Mouse (Mus musculus): ENCODE measurements around the gene Tlcd1. TPM values are rescaled to one million over a fixed set of nuclear protein-coding genes. Genes with fewer than 3 reads are reported as not detected.
A peak's percentile ranks its signal among the peaks of the same experiment; 100 is the strongest.
"Not testable (repeated sequence)": the region's sequence is repeated elsewhere in the genome, so short reads cannot be mapped to it uniquely, and the experiment has no call there.

Gene Tlcd1
- polyA plus RNA-seq, 1 experiment from 2014 or later = 0.76 TPM

- Histone ChIP-seq H3K27ac (peak overlapping the region; percentile 54; the same call in 1 of the 2 replicates), H3K4me3 (ENCODE audit: inconsistent target) (peak overlapping the region; percentile 69), H3K79me2 (ENCODE audit: inconsistent target) (peaks cover 14% of the 10 kb centered on the region), H3K36me3 (ENCODE audit: inconsistent target) (peaks cover 11% of the 10 kb centered on the region; the same call in 1 of the 2 replicates)
- WGBS (ENCODE audit: missing documents) = 0% methylated on average over 9 of the region's 10 CpGs
These were observed 926 bp downstream of the Tlcd1 start for GRCm38 (mm10) chr11:78177437-78177836.

GRCm38 (mm10) chr11:78177903-78178858 is 1.7 kb downstream of the Tlcd1 start:
- peaks cover 11% of the 10 kb centered on the region; the same call in 1 of the 2 replicates for H3K36me3 ChIP-seq (ENCODE audit: inconsistent target)

GRCm38 (mm10) chr11:78178859-78179437 is 2.4 kb downstream of the Tlcd1 start:
- 7% methylated on average over 29 of the region's 29 CpGs for WGBS (ENCODE audit: missing documents)
- Histone ChIP-seq H3K36me3 (ENCODE audit: inconsistent target) (peaks cover 11% of the 10 kb centered on the region; the same call in 1 of the 2 replicates), H3K79me2 (ENCODE audit: inconsistent target) (peaks cover 23% of the 10 kb centered on the region), H3K4me3 (ENCODE audit: inconsistent target) (peak overlapping the region; percentile 12; the same call in 1 of the 2 replicates), H3K27ac (no peak overlapping the region)

More at GRCm38 (mm10) chr11:78177903-78178858, 1.7 kb downstream of the Tlcd1 start:
- Histone ChIP-seq H3K4me3 (ENCODE audit: inconsistent target) (peak overlapping the region; percentile 69), H3K79me2 (ENCODE audit: inconsistent target) (peaks cover 22% of the 10 kb centered on the region), H3K27ac (peak overlapping the region; percentile 54)
- under 1% methylated on average over 82 of the region's 84 CpGs for WGBS (ENCODE audit: missing documents)

- Histone ChIP-seq H3K4me3 (ENCODE audit: inconsistent target) (0 out of 2 replicates have a peak overlapping the region, but pooled peaks have one; percentile 12), H3K27ac (no peak overlapping the region), H3K36me3 (ENCODE audit: inconsistent target) (peaks cover 11% of the 10 kb centered on the region; the same call in 1 of the 2 replicates), H3K79me2 (ENCODE audit: inconsistent target) (peaks cover 23% of the 10 kb centered on the region)
- WGBS (ENCODE audit: missing documents) = 64% methylated on average over 8 of the region's 8 CpGs
These were observed 3.0 kb downstream of the Tlcd1 start for GRCm38 (mm10) chr11:78179438-78179999.

- H3K36me3 ChIP-seq (ENCODE audit: inconsistent target) = peaks cover 11% of the 10 kb centered on the region; the same call in 1 of the 2 replicates
- H3K4me3 ChIP-seq (ENCODE audit: inconsistent target) = no peak overlapping the region
- H3K79me2 ChIP-seq (ENCODE audit: inconsistent target) = peaks cover 23% of the 10 kb centered on the region
- no peak overlapping the region for H3K27ac ChIP-seq
- WGBS (ENCODE audit: missing documents) = 82% methylated on average over 6 of the region's 6 CpGs
These were observed 3.7 kb downstream of the Tlcd1 start for GRCm38 (mm10) chr11:78180081-78180761.

GRCm38 (mm10) chr11:78181830-78182357 is 5.4 kb downstream of the Tlcd1 start:
- 0 out of 2 replicates have a peak overlapping the region, but pooled peaks have one; percentile 53 for H3K27ac ChIP-seq
- H3K79me2 ChIP-seq (ENCODE audit: inconsistent target) = peaks cover 23% of the 10 kb centered on the region
- H3K4me3 ChIP-seq (ENCODE audit: inconsistent target) = peak overlapping the region; percentile 78
- peaks cover 11% of the 10 kb centered on the region; the same call in 1 of the 2 replicates for H3K36me3 ChIP-seq (ENCODE audit: inconsistent target)
- WGBS (ENCODE audit: missing documents) = 67% methylated on average over 2 of the region's 2 CpGs

- Histone ChIP-seq H3K79me2 (ENCODE audit: inconsistent target) (peaks cover 23% of the 10 kb centered on the region), H3K27ac (peak overlapping the region; percentile 53; the same call in 1 of the 2 replicates), H3K36me3 (ENCODE audit: inconsistent target) (peaks cover 11% of the 10 kb centered on the region; the same call in 1 of the 2 replicates), H3K4me3 (ENCODE audit: inconsistent target) (peak overlapping the region; percentile 78)
- WGBS (ENCODE audit: missing documents) = 9% methylated on average over 6 of the region's 7 CpGs
These were observed 5.9 kb downstream of the Tlcd1 start for GRCm38 (mm10) chr11:78182450-78182849.

GRCm38 (mm10) chr11:78182961-78183844 is 6.7 kb downstream of the Tlcd1 start, which contains the start of gene Rpl23a:
Gene Rpl23a (minus strand): TSS chr11:78183584.
- Histone ChIP-seq H3K4me3 (ENCODE audit: inconsistent target) (peak within 1 kb of the TSS; percentile 78), H3K36me3 (ENCODE audit: inconsistent target) (peaks cover 11% of the 10 kb centered on the region; the same call in 1 of the 2 replicates), H3K79me2 (ENCODE audit: inconsistent target) (peaks cover 23% of the 10 kb centered on the region), H3K27ac (peak within 1 kb of the TSS; percentile 53)
- WGBS (ENCODE audit: missing documents) = under 1% methylated on average over 38 of the region's 38 CpGs

GRCm38 (mm10) chr11:78183884-78184514 is 7.5 kb downstream of the Tlcd1 start:
- no peak overlapping the region for H3K27ac ChIP-seq
- WGBS (ENCODE audit: missing documents) = 60% methylated on average over 7 of the region's 10 CpGs
- peaks cover 23% of the 10 kb centered on the region for H3K79me2 ChIP-seq (ENCODE audit: inconsistent target)
- H3K36me3 ChIP-seq (ENCODE audit: inconsistent target) = peaks cover 11% of the 10 kb centered on the region; the same call in 1 of the 2 replicates
- peak overlapping the region; percentile 78; the same call in 1 of the 2 replicates for H3K4me3 ChIP-seq (ENCODE audit: inconsistent target)

GRCm38 (mm10) chr11:78184702-78185101 is 8.2 kb downstream of the Tlcd1 start:
- H3K36me3 ChIP-seq (ENCODE audit: inconsistent target) = peaks cover 11% of the 10 kb centered on the region; the same call in 1 of the 2 replicates
- not testable (repeated sequence) for H3K27ac ChIP-seq; H3K4me3 ChIP-seq (ENCODE audit: inconsistent target)
- H3K79me2 ChIP-seq (ENCODE audit: inconsistent target) = peaks cover 23% of the 10 kb centered on the region
- WGBS (ENCODE audit: missing documents) = 97% methylated on average over 6 of the region's 6 CpGs

GRCm38 (mm10) chr11:78188331-78189233 is 12.1 kb downstream of the Tlcd1 start, which contains the start of gene Rab34:
Gene Rab34 (plus strand): TSS chr11:78188430.
- 2% methylated on average over 79 of the region's 80 CpGs for WGBS (ENCODE audit: missing documents)
- no peak within 1 kb of the TSS for H3K27ac ChIP-seq
- H3K36me3 ChIP-seq (ENCODE audit: inconsistent target) = no peaks in the 10 kb centered on the region
- peak within 1 kb of the TSS; percentile 30 for H3K4me3 ChIP-seq (ENCODE audit: inconsistent target)
- H3K79me2 ChIP-seq (ENCODE audit: inconsistent target) = no peaks in the 10 kb centered on the region

Measured in macrophage (primary cell).